Mouse (Mus musculus) fibroblast of lung, adult 2 months (primary cell): ENCODE measurements at regions not wholly inside any gene's neighbourhood (a gene's known extent, or its start where the extent isn't known, plus 50 kb on each side); places are given as distances from the start of the nearest gene placed in this dataset.

Experiments used
- DNase-seq: peaks from one replicate; pipeline ENCODE4 v3.0.0-alpha.2; 2011; ENCODE audit warnings: low read depth

DNA sequence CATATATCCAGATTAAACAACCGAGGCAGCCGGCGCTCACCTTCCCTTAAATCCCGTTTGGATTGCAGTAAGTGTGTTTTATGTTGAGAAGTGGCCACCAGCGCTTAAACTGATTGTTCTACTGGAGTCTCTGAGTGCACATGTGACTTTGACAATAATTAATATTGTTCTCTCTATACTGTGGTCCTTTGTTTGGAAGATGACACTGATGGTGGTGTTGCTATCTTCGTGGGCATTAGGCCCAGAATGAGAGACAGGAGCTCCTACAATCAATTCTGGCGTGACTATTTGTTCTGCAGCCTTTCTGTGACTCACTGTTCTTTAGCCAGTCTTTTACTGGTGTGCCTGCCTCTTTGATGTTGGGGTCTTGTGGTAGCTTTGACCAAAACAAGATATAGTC, 240.1 kb upstream of the Zeb2 start:
- no peak for DNase-seq

DNA sequence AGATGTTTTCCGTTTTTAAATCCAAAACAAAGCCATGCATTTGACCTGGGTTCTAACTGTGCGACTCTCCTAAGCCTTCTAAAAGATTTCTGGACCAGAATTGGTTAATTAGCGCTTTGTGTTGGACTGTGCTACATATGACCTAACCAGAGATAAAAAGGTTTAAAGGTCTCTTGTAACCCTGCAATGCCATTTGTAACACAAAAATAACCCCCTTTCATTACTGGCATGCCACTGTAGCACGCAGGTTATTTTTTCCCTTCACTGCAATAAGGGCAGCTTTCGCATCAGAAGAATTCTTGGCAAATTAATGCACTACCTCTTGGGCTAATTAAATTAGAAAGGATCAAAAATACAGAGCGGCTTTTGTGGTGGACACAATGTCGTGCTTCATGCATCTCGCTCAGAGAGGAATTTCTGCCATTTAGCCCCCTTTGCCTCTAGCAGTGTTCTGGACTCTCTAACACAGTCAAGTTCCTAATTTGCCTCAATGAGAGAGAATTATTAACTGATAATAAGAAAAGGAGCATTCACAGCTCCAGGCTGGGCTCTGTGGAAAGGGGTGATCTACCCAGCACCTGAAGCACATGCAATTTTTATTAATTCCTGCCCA, 239.5 kb upstream of the Zeb2 start:
- DNase-seq, result no peak

DNA sequence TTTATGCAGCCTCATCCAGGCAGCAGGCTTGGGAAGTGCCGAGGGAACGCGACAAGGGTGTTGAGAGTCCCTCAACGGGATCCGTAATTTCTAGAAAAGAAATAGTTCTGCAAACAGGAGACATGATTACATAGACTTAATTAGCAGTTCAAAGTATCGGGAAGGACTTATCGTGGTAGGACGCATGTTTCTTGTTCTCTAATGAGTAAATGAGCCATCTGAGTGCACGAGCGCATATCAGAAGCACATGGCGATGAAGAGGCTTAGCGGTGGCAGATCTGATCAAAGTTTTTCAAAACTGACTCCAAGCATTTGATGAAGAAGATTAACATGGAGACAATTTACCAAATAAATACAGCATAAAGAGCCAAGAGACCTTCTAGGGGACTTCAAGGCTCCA, 238.8 kb upstream of the Zeb2 start:
- DNase-seq, result no peak

DNA sequence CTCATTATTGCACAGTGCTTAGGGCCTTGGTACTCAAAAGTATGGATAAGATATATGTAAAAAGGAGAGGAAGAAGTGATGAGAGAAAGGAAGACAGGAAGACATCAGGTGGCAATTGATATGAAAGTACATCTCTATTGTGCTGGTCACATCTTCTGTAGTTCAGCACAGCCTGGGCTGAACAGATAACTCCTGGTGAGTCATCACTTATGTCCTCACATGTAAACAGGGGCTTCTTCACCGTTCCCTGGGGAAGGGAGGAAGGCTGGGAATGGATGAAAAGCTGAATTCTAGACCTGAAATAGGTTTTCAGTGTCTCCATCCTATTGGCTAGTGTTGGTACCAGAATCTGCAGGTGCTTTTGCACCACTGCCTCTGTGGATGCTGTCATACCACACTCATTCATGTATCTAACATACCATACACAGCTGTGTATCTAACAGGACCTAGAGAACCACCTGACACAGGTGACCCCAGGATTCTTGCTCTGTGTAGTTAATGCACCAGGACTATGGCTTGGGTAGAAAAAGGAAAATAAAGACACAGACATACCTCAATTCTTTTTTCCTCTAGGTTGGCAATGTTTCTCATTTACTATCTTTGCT, 234.4 kb upstream of the Zeb2 start:
- DNase-seq, result no peak

DNA sequence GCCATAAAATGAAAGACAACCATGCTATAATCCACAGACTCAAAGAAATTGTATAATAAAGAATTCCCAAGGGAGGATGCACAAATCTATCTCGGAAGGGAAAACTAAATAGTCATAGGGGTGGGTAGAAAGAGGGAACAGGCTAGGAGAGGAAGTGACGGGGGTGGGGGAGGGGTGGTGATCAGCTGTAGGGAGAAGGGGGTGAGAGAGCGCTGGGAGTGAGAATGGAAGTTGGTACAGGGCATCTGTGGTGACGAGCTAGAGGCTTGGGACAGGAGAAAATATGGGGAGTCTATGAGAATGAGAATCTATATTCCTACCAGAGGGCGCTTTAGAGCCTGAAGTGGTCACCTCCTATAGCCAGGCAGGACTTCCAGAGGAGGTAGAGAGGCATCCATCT, 229.2 kb upstream of the Zeb2 start:
- no peak for DNase-seq

DNA sequence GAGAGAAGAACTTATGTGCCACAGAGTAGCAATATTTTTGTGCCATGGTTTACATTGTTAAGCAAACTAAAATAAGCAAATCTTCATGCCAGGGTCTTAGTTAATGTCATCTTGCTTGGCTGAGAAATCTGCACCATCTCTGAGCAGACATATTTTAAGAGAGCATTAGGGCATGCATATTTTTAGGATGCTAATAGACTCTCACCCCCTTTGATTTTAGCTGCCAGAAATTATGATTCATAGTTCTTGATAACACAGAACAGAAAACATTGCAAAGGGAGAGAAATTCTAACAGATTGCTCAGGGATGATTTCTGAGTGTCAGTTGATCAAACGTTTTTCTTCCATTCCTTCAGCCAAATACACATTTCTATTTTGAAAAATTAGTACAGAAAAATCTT, 222.7 kb upstream of the Zeb2 start:
- no peak for DNase-seq

DNA sequence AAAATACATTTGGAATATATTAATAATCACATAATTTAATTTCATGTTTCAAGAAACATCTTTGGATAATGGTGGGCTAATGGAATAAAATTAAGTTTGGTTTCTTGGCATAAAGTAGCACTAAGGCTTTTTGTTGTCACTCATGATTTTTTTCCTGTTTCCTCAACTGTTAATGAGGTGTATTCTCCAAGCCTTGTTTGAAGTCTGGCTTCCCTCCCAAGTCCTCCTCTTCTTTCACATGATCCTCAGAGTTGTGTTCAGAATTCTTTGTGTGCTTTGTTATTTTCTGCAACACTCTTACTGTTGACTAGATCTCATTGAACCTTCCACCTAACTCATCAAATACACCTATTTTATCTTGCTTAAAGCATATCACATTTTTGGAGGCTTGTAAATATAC, 221.6 kb upstream of the Zeb2 start:
- no peak for DNase-seq

DNA sequence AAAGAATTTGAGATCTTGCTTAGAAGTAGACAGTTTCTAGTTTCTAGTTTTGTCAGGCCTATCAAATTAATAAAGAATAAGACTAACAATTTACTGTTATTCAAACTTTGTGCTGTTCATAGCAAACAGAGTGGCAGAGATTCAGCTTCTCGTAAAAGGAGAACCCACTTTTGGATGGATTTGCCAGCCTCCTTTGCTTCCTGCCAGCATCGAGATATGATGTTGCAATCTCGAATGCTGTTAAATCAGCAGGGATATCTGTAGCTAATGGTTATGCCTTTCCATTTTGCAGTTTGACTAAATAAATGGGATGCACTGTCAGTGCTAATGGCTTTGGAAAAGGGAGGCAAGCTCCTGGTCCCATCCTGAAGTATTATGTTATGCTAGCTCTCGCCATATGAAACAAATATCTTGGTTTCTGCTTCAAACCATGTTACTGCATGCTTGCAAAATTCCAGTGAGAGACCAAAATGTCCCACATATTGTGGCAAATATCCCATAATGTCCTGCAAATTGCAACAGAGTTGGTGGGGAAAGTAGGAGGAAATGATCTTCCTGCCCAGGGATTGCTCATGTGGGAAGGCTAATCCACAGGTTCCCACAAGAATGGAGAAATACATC, 199.9 kb upstream of the Zeb2 start:
- DNase-seq, result peak; percentile 5

DNA sequence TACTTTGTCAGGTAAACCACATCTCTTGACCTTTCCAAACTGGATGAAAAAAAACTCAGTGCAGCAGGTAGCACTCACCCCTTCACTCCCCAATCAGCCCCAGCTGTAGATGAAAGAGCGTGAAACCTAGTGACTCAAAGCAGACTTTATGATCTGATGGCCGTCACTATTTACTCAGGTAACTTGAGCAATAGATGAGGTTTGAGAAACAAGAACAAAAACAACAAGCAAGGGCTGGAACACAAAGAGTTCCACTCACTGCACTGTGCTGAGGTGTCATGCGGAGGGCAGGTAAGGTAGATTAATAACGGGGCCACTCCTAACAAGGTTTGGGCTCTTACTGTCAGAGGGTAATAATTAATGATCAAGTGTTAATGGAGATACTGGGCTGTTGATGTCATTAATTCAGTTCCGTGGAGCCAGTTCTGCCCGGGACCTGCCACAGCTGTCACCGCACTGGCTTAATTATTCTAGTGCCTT, 170.4 kb upstream of the Zeb2 start:
- no peak for DNase-seq

DNA sequence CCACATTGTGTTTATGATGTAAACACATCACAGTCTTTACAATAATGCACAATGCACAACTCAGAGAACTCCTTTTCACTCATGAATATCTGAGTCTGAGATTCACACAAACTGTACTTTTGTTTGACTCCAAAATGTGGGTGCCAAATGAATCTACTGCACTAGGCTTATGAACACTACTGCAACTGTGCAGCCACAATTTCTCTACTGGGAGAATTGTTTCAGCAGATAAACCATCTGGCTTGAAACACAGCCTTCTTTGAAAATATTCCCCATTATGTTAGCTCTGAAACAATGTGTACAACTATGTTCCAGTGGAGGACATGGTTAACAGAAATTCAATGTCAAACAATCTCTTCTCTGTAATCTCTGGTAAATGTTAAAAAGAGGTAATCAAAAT, 166.6 kb upstream of the Zeb2 start:
- DNase-seq, result no peak

DNA sequence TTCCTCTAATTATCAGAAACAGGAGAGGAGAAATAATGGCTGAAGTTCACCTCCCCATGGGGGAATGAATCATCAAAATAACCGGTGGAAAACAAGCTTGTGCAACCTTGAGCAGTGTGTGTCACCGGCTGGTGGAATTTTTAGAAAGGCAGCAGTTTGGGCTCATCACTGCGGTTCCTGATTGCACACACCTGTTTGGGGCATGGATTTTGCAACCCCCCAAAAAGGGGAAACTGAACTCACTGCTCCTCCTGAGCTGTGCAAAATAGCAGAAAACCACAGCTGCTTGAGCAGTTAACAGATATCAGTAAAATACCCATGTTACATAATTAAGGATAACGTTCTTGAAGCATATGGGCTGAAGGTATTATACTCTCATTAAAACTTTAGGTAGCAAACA, 162.3 kb upstream of the Zeb2 start:
- peak; percentile 17 for DNase-seq

DNA sequence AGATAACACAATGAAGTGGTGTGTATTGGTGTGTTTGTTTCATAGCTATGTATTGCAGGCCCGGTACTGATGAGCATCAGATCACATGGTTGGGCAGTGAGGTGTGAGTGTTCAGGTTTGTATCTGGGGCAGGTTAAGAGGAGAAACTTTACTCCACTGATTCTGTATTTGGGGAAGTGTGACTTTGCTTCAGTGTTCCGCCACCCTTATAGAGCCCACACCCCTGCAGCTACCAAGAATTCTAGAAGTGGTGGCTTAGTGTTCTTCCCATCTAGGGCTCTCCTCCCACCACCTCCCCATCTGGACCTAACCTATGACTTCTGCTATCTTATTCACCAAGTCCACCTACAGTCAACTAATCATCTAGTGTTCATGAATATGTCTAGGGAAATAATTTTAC, 160.4 kb upstream of the Zeb2 start:
- no peak for DNase-seq

DNA sequence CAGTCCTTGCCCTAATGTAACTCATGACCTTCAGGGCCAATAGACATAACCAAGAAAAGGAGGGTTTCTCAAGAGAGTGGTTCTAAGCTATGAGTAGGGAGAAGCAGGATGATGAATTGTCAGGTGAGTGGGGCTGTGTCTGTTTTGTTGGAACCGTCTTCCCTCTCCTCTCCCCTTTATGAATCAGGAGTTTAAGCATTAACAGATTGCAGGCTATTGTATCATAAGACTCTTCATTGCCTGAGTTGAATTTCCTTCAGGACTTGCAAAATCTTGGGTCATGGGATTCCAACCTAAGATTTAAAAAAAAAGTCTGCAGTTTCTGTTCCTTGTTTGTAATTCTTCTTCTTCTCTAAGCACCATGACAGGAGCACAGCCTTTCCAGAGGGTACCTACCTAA, 159.5 kb upstream of the Zeb2 start:
- DNase-seq, result no peak

DNA sequence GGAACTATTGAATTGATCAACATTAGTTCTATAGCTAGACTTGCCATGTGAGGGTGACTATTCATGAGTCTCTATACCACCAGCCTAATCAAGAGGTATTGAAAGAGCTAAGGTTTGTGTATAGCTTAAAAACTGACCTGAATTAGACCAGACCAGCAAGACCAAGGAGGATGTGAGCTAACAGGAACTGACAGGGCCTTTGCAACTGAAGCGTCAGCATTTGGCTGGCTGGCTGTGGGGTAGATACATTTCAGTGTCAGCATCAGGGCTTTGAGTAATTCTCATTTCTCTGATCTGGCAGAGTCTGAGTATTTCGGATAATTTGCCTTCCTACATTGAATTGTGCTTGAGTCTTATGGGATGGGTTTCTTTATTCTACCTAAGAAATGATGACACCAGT, 152.8 kb upstream of the Zeb2 start:
- DNase-seq, result no peak

DNA sequence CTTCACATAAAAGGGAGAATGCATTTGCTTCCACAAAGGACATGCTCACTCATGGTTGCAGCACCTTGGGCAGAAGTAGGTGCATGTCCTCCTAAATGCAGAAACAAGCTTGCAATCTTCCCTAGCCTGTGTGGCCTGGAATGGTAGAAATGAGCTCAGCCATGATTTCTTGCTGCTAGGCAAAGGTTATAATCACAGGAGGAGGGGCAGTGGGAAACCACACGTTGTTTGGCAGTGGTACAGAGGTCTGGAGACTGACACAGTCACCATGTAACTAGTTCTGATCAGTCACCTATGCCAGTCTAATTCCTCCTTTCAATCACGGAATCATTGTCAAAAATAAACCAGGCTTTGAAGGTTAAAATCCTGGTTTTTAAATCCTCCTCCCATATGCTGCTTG, 148.6 kb upstream of the Zeb2 start:
- DNase-seq, result no peak

DNA sequence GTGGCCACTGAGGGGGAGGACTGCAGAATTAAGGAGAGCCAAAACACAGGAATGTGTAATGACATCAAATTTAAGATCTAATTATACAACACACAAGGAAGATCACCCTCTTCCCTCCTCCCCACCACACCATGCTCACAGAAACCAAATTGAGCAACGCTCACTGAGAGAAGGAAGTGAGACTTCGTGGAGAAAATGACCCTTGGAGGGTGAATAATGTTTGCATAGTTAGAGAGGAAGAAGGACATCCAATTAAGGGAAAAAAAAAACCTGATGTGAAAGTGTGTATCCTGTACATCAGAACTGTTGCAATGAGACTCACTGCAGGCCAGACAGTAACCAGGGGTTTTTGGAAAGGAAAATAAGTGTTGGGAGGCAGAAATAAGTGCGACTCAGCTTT, 144.8 kb upstream of the Zeb2 start:
- DNase-seq, result no peak

DNA sequence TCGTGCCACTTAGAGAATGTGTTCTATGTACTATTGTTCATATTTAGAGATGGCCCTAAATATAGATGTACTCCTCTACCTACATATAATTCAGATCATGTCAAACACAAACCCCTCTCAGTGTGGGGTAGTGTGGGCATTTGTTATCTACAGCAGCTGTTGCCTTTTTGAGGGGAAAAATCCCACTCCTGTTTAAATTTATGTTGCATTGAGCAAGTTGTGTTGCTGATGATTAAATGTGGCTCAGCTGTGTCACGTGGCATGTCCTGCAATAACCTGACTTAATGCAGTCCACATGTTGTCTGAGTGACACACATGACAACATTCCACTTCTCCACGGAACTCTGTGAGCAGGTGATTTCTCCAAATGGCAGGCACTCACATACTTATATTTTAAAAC, 141.7 kb upstream of the Zeb2 start:
- no peak for DNase-seq

DNA sequence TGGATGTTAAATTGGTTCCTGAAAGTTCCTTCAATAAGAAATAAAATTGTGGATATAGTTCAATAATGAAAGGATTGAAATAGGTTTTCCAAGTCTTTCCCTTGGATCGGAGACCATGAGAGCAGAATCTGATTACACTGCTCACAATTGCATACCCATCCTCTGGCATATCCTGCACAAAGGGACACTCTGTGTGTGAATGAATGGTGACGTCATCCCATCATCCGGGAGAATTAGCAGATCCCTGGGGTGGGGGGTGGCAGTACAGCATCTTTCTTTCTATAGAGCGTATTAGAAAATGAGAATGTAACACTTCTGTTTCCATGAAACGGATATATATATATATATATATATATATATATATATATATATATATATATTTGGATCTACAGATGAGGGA, 139.2 kb upstream of the Zeb2 start:
- DNase-seq, result no peak

DNA sequence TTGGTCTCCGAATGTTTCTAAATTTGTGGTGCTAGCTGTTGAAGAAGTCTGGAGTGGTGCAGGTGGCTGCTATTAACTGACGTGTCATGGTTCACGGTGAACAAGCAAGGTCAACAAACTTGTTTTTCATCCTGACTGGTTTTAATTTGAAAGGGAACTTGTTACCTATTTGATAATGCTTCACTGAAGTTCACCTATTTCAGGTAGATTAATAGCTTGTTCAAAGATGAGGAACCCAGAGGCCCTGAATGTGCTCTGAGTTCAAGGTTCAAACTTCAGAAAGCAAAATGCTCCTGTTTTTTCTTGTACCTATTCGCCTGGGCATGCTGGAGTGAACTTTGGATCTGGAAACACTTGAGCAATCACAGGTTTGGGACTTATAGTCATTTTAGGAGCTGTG, 136.7 kb upstream of the Zeb2 start:
- DNase-seq, result no peak

DNA sequence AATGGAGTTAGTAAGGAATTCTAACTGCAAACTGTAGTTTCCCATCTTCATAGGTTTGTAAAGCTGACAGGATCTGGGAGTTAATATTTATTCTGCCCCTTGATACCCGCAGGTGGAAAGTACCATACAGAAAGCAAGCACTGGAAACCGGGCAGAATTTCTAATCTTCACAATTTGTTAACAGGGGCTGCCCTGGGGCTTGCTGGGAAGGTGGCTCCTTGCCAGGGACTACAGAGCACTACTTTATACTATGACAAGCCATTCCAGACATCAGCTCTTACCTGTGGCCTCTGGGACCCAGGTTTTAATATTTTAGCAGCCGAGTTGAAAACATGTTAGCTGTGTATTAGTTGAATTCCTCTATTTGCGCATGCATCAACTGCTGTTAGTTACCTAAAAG, 135.1 kb upstream of the Zeb2 start:
- DNase-seq, result no peak

DNA sequence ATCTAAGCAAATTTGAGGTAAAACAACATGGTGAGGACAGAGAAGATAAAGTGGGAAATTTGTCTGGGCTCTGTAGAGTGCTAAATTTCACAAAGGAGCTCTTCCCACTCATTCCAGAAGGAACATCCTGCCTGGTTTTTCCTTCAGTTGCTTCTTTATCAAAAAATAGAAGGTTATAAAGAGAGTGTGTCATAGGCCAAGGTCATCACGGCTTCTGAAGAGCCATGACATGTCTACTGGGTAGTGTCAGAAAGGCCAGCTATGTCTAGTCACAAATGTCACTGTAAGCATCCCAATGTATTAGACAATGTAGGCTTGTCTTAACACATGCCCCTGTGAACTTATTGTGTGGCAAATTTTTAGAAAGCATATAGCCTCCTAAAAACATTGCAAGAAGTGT, 132.5 kb upstream of the Zeb2 start:
- no peak for DNase-seq

DNA sequence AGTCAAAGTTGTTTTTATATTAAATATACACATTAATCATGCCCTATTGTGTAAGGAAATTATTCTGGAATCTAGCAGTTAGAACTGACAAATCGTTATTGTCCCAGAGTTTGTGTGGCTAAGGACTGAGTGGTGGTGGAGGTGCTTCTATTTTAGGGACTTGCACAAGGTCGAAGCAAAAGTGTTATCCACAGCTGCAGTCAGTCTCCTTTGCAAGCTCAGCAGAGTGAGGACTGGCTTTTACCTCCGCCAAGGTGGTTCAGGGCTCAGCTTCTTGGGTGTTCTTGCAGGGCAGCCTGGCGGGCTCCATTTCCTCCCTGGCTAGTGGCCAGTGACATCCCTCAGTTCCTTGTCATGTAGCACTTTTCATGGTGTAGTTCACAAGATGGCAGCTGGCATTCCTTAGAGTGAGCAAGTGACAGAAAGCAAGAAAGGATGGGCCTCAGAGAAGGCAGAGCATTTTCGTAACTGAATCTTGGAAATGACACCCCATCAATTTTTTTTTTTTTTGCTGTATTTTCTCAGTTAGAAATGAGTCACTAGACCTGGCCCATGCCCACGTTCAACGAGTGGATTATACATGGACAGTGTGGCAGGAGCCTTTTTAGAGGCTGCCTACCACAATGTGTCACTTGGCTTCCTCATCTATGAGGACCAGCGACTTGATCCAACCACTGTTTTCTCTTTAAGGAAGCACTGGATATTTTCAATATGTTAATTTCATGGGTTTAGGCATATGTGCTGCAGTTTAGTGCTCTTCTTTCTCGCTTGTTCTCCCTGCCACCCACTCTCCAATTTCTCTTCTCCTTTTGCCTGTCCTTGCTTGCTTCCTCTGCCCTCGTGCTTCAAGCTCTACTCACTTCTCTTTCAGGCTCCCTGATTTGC, 129.1 kb upstream of the Zeb2 start:
- DNase-seq, result no peak

DNA sequence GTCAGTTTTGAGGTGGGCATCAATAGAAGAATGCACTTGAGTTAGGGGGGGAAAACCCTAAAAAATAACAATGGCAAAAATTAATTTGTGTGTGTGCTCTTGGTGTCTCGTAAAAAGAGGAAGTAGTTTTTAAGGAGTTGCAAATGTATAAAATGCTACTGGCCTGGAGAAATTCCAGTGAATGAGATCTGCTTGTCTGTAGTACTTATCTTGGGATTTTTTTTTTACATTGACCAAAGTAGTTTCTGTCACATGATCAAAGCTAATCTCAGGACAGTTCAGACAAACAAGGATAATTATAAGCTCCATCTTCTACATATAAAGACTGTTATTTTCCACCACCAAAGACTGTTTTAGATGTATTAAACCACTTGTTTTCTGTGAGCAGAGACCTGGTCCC, 128.3 kb upstream of the Zeb2 start:
- DNase-seq, result no peak
